Mouse (Mus musculus): Measurements from ENCODE around the gene Mpped1.

- TF ChIP-seq SMC3 (IDR thresholded peaks at IDR 0.05; ENCODE audit: low read depth, low read length) = no peak
- TF ChIP-seq TAL1 (IDR thresholded peaks at IDR 0.05; ENCODE audit: low read length) = no peak
- TF ChIP-seq MAZ (IDR thresholded peaks at IDR 0.05; ENCODE audit: low read depth, low read length) = no peak
- TF ChIP-seq CTCF (IDR thresholded peaks at IDR 0.05 in 2 of 3, conservative IDR thresholded peaks at IDR 0.05 in 1 of 3; ENCODE audit: control insufficient read depth in 1 of 3, insufficient read depth in 1 of 3, low read depth in 2 of 3, low read length in 3 of 3, poor library complexity in 1 of 3, severe bottlenecking in 1 of 3) = no peak
- TF ChIP-seq GATA1 (IDR thresholded peaks at IDR 0.05; ENCODE audit: low read depth, low read length) = no peak
- no peak for TF ChIP-seq USF2 (IDR thresholded peaks at IDR 0.05; ENCODE audit: borderline replicate concordance in 1 of 2, insufficient read depth in 1 of 2, low read depth in 1 of 2, low read length in 2 of 2)
- no peak for TF ChIP-seq TCF12 (IDR thresholded peaks at IDR 0.05; ENCODE audit: low read depth, low read length)
- no peak for TF ChIP-seq POLR2AphosphoS5 (IDR thresholded peaks at IDR 0.05; ENCODE audit: borderline replicate concordance, low read depth, low read length)
- TF ChIP-seq POLR2A (IDR thresholded peaks at IDR 0.05; ENCODE audit: control insufficient read depth in 1 of 2, insufficient read depth in 1 of 2, low read depth in 1 of 2, low read length in 2 of 2, poor library complexity in 1 of 2) = no peak
- no peak for TF ChIP-seq CHD1 (IDR thresholded peaks at IDR 0.05; ENCODE audit: low read depth, low read length)
- no peak for TF ChIP-seq ZC3H11A (IDR thresholded peaks at IDR 0.05; ENCODE audit: low read depth, low read length)
- TF ChIP-seq ZNF384 (IDR thresholded peaks at IDR 0.05; ENCODE audit: low read depth, low read length) = no peak
Observed at GRCm38 (mm10) chr15:83748986-83749385, 30.3 kb upstream of the Mpped1 start.

Measured in MEL (cell line).